Mouse (Mus musculus) midbrain, embryonic 11.5 days (tissue): ENCODE measurements around the gene Ndufaf3. TPM values are rescaled to one million over a fixed set of nuclear protein-coding genes. Genes with fewer than 3 reads are reported as not detected.
A peak's percentile ranks its signal among the peaks of the same experiment; 100 is the strongest.

Experiments used
- microRNA counts: library from miRNA; unstranded; fragments of <30 nt; microRNA quantifications from one replicate; lab custom pipeline; 2015
- microRNA-seq: library from miRNA; unstranded; fragments of <30 nt; microRNA quantifications from one replicate; pipeline ENCODE4, GENCODE M21; 2017
- polyA plus RNA-seq: library from polyadenylated mRNA; unstranded; fragments of >200 nt; fragmentation: Nextera tagmentation; extraction: Ambion mirVana; gene quantifications from 2 replicates; pipeline ENCODE4 v1.2.1, GENCODE M21; 2014

The Ndufaf3 gene
- polyA plus RNA-seq, 1 experiment from 2014 or later = 51.7 TPM

MicroRNAs encoded within 50 kb of the gene (microRNA counts, 519-probe panel; counts per million panel counts)
- microRNA mmu-miR-191 (lab: Ali Mortazavi, UCI) (4,971 counts per million, percentile 52 among the panel's probes with 10 or more counts), microRNA mmu-miR-425 (lab: Ali Mortazavi, UCI) (3,505 counts per million, percentile 18 among the panel's probes with 10 or more counts)

Small RNA genes lying within 50 kb of the gene (microRNA-seq; reads per million reads assigned to microRNA genes)
- gene Gm24083 = not detected
- not detected for gene Mir191
- 1,702 reads per million, percentile 83 among the genes with 10 or more reads in this experiment for gene Mir425

Other genes with a start within 250 kb of the Ndufaf3 start
- 796 and 834 TPM in 2 replicates for gene Gpx1, start 228.5 kb downstream of the Ndufaf3 start, polyA plus RNA-seq
- gene Usp4, start 219.6 kb downstream of the Ndufaf3 start, polyA plus RNA-seq = 130 and 140 TPM in 2 replicates
- gene 1700102P08Rik, start 174.6 kb downstream of the Ndufaf3 start, polyA plus RNA-seq = 1.2 and 1.4 TPM in 2 replicates
- 0.89 and 1.6 TPM in 2 replicates for gene Ccdc36, start 138.9 kb downstream of the Ndufaf3 start, polyA plus RNA-seq
- not detected in 2 replicates for gene BC048562, start 131.0 kb downstream of the Ndufaf3 start, polyA plus RNA-seq
- gene Ccdc71, start 106.9 kb downstream of the Ndufaf3 start, polyA plus RNA-seq = 48.1 and 48.6 TPM in 2 replicates
- gene Klhdc8b, start 105.9 kb downstream of the Ndufaf3 start, polyA plus RNA-seq = 34.4 and 36.2 TPM in 2 replicates
- 20.1 and 21.4 TPM in 2 replicates for gene Lamb2, start 87.7 kb downstream of the Ndufaf3 start, polyA plus RNA-seq
- 62.2 and 63.0 TPM in 2 replicates for gene Usp19, start 76.8 kb downstream of the Ndufaf3 start, polyA plus RNA-seq
- 103 TPM in 2 replicates for gene Qars, start 59.7 kb downstream of the Ndufaf3 start, polyA plus RNA-seq
- 160 and 175 TPM in 2 replicates for gene Qrich1, start 50.6 kb downstream of the Ndufaf3 start, polyA plus RNA-seq
- 182 and 186 TPM in 2 replicates for gene Impdh2, start 7.1 kb downstream of the Ndufaf3 start, polyA plus RNA-seq
- 158 and 172 TPM in 2 replicates for gene Dalrd3, start 2.5 kb upstream of the Ndufaf3 start, polyA plus RNA-seq
- 117 and 132 TPM in 2 replicates for gene Wdr6, start 11.3 kb upstream of the Ndufaf3 start, polyA plus RNA-seq
- 7.2 and 9.8 TPM in 2 replicates for gene P4htm, start 30.2 kb upstream of the Ndufaf3 start, polyA plus RNA-seq
- 46.9 and 50.9 TPM in 2 replicates for gene Arih2, start 82.0 kb upstream of the Ndufaf3 start, polyA plus RNA-seq
- 31.2 and 33.3 TPM in 2 replicates for gene Slc25a20, start 94.7 kb upstream of the Ndufaf3 start, polyA plus RNA-seq
- 58.0 and 58.2 TPM in 2 replicates for gene Prkar2a, start 121.9 kb upstream of the Ndufaf3 start, polyA plus RNA-seq
- gene Ip6k2, start 216.4 kb upstream of the Ndufaf3 start, polyA plus RNA-seq = 104 and 109 TPM in 2 replicates
- gene Nckipsd, start 240.9 kb upstream of the Ndufaf3 start, polyA plus RNA-seq = 8.3 and 9.2 TPM in 2 replicates